Mouse (Mus musculus): ENCODE measurements around the gene Krtap24-1.

Krtap24-1 gene

DNA sequence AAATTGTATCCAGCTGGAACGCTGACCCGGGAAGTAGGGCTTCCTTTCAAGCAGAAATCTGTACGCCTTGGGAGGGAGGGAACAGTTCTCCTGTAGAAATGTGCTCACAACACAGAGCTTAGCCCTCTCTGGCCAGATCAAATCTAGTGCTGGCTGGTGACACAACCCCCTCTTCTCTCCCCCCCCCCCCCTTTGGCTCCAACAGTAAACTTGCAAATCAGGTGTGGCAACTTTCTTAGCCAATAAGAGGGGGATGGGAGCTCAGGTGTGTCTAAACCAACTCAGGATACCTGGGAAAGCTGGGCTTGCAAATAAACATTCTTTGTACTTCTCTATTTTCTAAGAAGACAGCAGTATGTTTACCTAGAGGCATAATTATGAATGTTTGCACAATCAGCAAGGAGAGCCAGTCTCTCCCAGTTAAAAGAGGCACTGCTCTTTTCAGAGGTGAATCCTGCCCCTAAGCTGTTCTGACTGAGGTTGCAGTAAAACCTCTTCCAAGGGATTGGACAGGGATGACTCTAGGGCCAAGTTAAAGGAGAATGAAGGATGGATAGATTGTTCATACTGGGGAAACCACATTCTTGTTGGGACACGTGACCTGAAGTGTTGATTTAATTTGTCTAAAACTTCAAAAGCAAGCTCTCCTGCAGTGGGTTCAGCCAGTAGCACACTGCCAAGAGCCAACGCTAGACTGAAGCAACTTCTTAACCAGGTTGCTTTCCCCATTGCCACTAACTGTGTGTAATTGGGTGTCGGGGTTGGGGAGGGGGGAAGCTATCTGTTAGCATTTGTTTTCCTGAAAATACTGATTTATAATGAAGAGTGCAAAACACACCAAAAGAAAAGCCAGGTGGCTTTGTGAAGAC is 48.8 kb downstream of the Krtap24-1 start, which contains the start of gene Cldn8:
TSS of gene Cldn8 (minus strand) at position 139 of the 869 bp plus-strand sequence.
- 79% methylated on average over 6 of the region's 6 CpGs for WGBS

DNA sequence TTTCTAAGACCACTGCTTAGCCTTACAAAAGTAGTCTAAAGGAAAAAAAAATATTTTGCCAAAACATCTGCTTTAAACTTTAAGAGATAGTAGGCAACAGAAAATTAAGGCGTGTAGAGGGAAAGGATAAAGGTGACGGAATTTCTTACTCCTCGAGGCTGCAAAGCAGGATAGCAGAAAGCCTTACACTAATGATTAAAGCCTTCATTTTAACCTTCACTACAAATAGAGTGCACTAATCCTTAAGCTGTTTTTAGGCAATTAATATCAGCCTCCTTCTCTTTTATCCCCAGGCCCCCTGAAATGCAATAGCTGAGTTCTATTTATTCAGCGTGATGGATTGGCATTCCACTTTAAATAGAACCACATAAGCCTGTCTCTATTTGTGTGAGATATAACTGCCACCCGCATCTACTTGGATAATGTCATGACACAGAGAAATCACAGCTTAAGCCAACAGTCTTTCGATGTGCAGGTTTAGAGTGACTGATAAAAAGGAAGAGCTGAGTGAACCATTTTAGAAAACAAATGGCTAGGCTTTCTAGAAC is 50.4 kb downstream of the Krtap24-1 start:
- WGBS = 59% methylated on average over 6 of the region's 6 CpGs
